Mouse (Mus musculus) spleen, adult 2 months (tissue): ENCODE data around the gene Ankrd33. TPM values are rescaled to one million over a fixed set of nuclear protein-coding genes. Genes with fewer than 3 reads are reported as not detected.

ENCODE experiments used
- DNase-seq, 2 experiments: peaks; one replicate each; pipeline versions ENCODE4 v3.0.0 to v3.0.0-alpha.2; 2012 to 2021; ENCODE audit warnings: low spot score in 2 of 2, low read depth in 1 of 2
- H3K27ac ChIP-seq: fragments of 200-500 bp; 2 replicates; pipeline ENCODE4 v1.5.1; 2012; ENCODE audit warnings: low read length, inconsistent platforms; ENCODE audit not compliant: insufficient read depth
- H3K27me3 ChIP-seq: fragments of 200-500 bp; 2 replicates; pipeline ENCODE4 v1.6.1; 2012; ENCODE audit warnings: mild to moderate bottlenecking, moderate library complexity, low read length, inconsistent platforms; ENCODE audit not compliant: control insufficient read depth, insufficient read depth
- H3K36me3 ChIP-seq: fragments of 200-500 bp; 2 replicates; pipeline ENCODE4 v1.6.1; 2012; ENCODE audit warnings: mild to moderate bottlenecking, low read length, inconsistent platforms; ENCODE audit not compliant: control insufficient read depth, insufficient read depth
- H3K4me1 ChIP-seq: fragments of 200-500 bp; 2 replicates; pipeline ENCODE4 v1.6.1; 2011; ENCODE audit warnings: inconsistent platforms; ENCODE audit not compliant: control insufficient read depth, insufficient read depth, insufficient read length
- H3K4me3 ChIP-seq: fragments of 200-500 bp; 2 replicates; pipeline ENCODE4 v1.5.1; 2011; ENCODE audit warnings: mild to moderate bottlenecking, inconsistent platforms; ENCODE audit not compliant: insufficient read depth, insufficient read length; ENCODE audit errors: extremely low read depth
- CTCF ChIP-seq: fragments of 200-500 bp; IDR thresholded peaks from 2 replicates; pipeline ENCODE4 v1.5.1; 2011; ENCODE audit warnings: mild to moderate bottlenecking, inconsistent platforms; ENCODE audit not compliant: insufficient read depth, insufficient read length, insufficient replicate concordance; ENCODE audit errors: extremely low read depth
- POLR2A ChIP-seq: fragments of 200-500 bp; IDR thresholded peaks from 2 replicates; pipeline ENCODE4 v1.6.1; 2011; ENCODE audit warnings: low read depth, low read length, inconsistent platforms
- WGBS: fragments of 180-500 bp; shearing (Covaris S2); methylation state at CpG from one replicate; pipeline ENCODE4 v1.1.7; 2018; 5-methylcytosine and 5-hydroxymethylcytosine counted together
- polyA plus RNA-seq: library from polyadenylated mRNA; depleted of rRNA; stranded (reverse); fragments of >200 nt; gene quantifications from 2 replicates; pipeline ENCODE4 v1.2.3, GENCODE M21; 2012

The Ankrd33 gene
- polyA plus RNA-seq, 1 experiment, result not detected

- 26% methylated on average over 7 of the region's 7 CpGs for WGBS
- Histone ChIP-seq H3K27ac (no peak overlapping the region), H3K4me1 (peaks cover 6% of the 10 kb centered on the region), H3K4me3 (no peak overlapping the region), H3K36me3 (no peaks in the 10 kb centered on the region), H3K27me3 (no peaks in the 10 kb centered on the region)
- TF ChIP-seq CTCF (no peak), POLR2A (no peak)
- no peak for DNase-seq
These were observed 39.4 kb downstream of the Ankrd33 start for GRCm38 (mm10) chr15:101154700-101155616.

GRCm38 (mm10) chr15:101160128-101160527, 44.6 kb downstream of the Ankrd33 start:
- Histone ChIP-seq H3K36me3 (no peaks in the 10 kb centered on the region), H3K4me3 (no peak overlapping the region), H3K4me1 (peaks cover 1% of the 10 kb centered on the region; the same call in 1 of the 2 replicates), H3K27me3 (no peaks in the 10 kb centered on the region), H3K27ac (no peak overlapping the region)
- 29% methylated on average over 1 of the region's 1 CpGs for WGBS
- no peak for DNase-seq
- no peak for TF ChIP-seq CTCF
- no peak for TF ChIP-seq POLR2A

- H3K4me3 ChIP-seq, result no peak overlapping the region
- no peaks in the 10 kb centered on the region; the same call in 1 of the 2 replicates for H3K4me1 ChIP-seq
- DNase-seq, result no peak
- H3K27me3 ChIP-seq, result no peaks in the 10 kb centered on the region
- WGBS, result 53% methylated on average over 7 of the region's 7 CpGs
- no peak for TF ChIP-seq POLR2A
- no peak for TF ChIP-seq CTCF
- H3K27ac ChIP-seq, result no peak overlapping the region
- no peaks in the 10 kb centered on the region for H3K36me3 ChIP-seq
These were observed 45.0 kb downstream of the Ankrd33 start for GRCm38 (mm10) chr15:101160591-101160990.

- H3K27ac ChIP-seq, result no peak overlapping the region
- H3K27me3 ChIP-seq, result no peaks in the 10 kb centered on the region
- TF ChIP-seq POLR2A (no peak), CTCF (no peak)
- H3K4me3 ChIP-seq, result no peak overlapping the region
- WGBS, result 92% methylated on average over 7 of the region's 7 CpGs
- no peak for DNase-seq
- no peaks in the 10 kb centered on the region for H3K36me3 ChIP-seq
- peaks cover 2% of the 10 kb centered on the region; the same call in 1 of the 2 replicates for H3K4me1 ChIP-seq
These were observed 46.0 kb downstream of the Ankrd33 start for GRCm38 (mm10) chr15:101161534-101161933.

GRCm38 (mm10) chr15:101163056-101163458, 47.5 kb downstream of the Ankrd33 start:
- Histone ChIP-seq H3K4me1 (peaks cover 2% of the 10 kb centered on the region; the same call in 1 of the 2 replicates), H3K4me3 (no peak overlapping the region), H3K27me3 (no peaks in the 10 kb centered on the region), H3K36me3 (no peaks in the 10 kb centered on the region), H3K27ac (no peak overlapping the region)
- no peak for DNase-seq
- no peak for TF ChIP-seq POLR2A
- TF ChIP-seq CTCF, result no peak
- 88% methylated on average over 15 of the region's 15 CpGs for WGBS

- no peak for TF ChIP-seq POLR2A
- TF ChIP-seq CTCF, result no peak
- 83% methylated on average over 5 of the region's 5 CpGs for WGBS
- Histone ChIP-seq H3K4me1 (peaks cover 2% of the 10 kb centered on the region; the same call in 1 of the 2 replicates), H3K27ac (no peak overlapping the region), H3K27me3 (no peaks in the 10 kb centered on the region), H3K36me3 (no peaks in the 10 kb centered on the region), H3K4me3 (no peak overlapping the region)
- no peak for DNase-seq
These were observed 48.3 kb downstream of the Ankrd33 start for GRCm38 (mm10) chr15:101163854-101164253.

- H3K4me3 ChIP-seq, result no peak overlapping the region
- WGBS, result 84% methylated on average over 5 of the region's 5 CpGs
These were observed 48.7 kb downstream of the Ankrd33 start for GRCm38 (mm10) chr15:101164291-101164690.

More at GRCm38 (mm10) chr15:101164291-101164690, 48.7 kb downstream of the Ankrd33 start:
- Histone ChIP-seq H3K4me1 (peaks cover 2% of the 10 kb centered on the region; the same call in 1 of the 2 replicates), H3K27ac (no peak overlapping the region), H3K36me3 (no peaks in the 10 kb centered on the region), H3K27me3 (no peaks in the 10 kb centered on the region)
- TF ChIP-seq CTCF, result no peak
- no peak for TF ChIP-seq POLR2A
- DNase-seq, result no peak
